Mouse (Mus musculus): Measurements from ENCODE around the gene Gm5965. TPM values are rescaled to one million over a fixed set of nuclear protein-coding genes. Genes with fewer than 3 reads are reported as not detected.
"Not testable (repeated sequence)": the region's sequence is repeated elsewhere in the genome, so short reads cannot be mapped to it uniquely, and the experiment has no call there.

Gene Gm5965
- total RNA-seq (2017), result not detected in 3 replicates

DNA sequence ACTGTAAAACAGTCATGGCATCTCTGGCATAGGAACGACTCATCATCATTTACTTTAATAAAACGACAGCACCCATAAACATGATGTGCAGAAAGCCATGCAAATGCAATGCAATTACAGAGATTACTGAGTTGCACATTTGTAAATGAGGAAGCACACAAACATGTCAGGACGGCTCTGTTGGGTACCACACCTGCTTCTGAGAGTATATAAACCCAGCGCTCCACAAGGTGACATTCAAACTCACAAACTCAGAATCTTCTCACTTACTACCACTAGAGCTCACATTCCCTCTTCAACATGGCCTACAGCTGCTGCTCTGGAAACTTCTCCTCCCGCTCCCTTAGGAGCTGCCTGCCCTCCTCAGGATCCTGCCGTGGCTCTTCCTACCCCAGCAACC lies at the start of gene Gm5965:
Gene Gm5965 (plus strand): TSS at position 301 of the 400 bp plus-strand sequence.
- ATAC-seq (replicated peaks; ENCODE audit: insufficient number of reproducible peaks, low FRiP score, low TSS enrichment, poor library complexity, severe bottlenecking), result no peak

DNA sequence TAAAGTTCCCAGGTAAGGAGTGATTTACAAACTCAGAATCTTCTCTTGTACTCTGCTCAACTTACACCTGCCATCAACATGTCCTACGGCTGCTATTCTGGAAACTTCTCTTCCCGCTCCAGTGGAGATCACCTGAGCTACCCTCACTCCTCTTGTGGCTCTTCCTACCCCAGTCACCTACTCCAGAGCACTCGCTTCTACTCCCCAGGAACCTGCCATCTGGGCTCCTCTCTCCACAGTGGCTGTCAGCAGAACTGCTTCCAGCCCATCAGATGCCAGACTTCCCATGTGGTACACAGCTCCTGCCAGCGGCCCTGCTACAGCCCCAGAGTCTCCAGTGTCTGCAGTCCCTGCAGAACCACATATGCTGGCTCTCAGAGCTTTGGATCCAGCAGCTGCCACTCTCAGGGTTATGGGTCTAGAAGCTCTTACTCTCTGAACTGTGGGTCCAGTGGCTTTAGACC lies 48.9 kb upstream of the Gm5965 start, which contains the start of gene Krtap13-1:
Gene Krtap13-1 (plus strand): TSS at position 51 of the 464 bp plus-strand sequence.
- ATAC-seq (replicated peaks; ENCODE audit: insufficient number of reproducible peaks, low FRiP score, low TSS enrichment, poor library complexity, severe bottlenecking), result no peak

GRCm38 (mm10) chr16:88735391-88735790 lies 42.3 kb upstream of the Gm5965 start:
- no peak for ATAC-seq (replicated peaks; ENCODE audit: insufficient number of reproducible peaks, low FRiP score, low TSS enrichment, poor library complexity, severe bottlenecking)

- no peak for ATAC-seq (replicated peaks; ENCODE audit: insufficient number of reproducible peaks, low FRiP score, low TSS enrichment, poor library complexity, severe bottlenecking)
Measured at GRCm38 (mm10) chr16:88744750-88745340, 32.9 kb upstream of the Gm5965 start.

DNA sequence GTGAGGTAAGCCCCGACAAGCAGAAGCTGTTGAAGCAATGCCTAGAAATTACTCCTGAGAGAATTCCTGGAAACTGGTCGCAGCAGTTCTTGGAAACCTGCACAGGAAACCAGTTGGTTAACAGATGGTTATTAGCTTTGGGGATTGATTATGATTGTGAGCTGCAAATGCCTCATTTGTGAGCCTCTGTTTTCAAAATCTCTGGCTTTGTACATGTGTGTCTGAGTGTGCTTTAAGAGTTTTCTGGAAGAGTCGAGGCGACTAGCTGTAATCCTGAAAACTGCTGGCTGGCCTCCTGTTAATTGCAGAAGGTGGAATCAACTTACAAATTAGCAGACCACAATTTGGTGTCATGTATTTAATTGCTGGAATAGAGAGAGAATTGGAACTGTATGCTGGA lies 29.8 kb upstream of the Gm5965 start:
- ATAC-seq (replicated peaks; ENCODE audit: insufficient number of reproducible peaks, low FRiP score, low TSS enrichment, poor library complexity, severe bottlenecking), result no peak

DNA sequence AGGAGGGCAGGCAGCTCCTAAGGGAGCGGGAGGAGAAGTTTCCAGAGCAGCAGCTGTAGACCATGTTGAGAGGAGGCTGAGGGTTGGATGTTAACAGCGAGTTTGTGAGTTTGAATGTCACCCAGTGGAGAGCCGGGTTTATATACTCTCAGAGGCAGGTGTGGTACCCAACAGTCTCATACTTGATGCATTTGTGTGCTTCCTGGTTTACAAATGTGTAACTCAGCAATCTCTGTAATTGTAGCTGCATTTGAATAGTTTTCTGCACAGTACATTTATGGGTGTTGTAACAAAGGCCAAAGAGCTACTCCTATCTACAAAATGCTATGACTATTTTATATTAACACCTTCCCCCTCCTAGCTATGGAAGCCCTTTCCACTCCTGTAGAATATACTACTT lies 26.2 kb upstream of the Gm5965 start, which contains the start of gene Krtap13:
Gene Krtap13 (minus strand): TSS at position 101 of the 400 bp plus-strand sequence.
- not testable (repeated sequence) for ATAC-seq (replicated peaks; ENCODE audit: insufficient number of reproducible peaks, low FRiP score, low TSS enrichment, poor library complexity, severe bottlenecking)

- ATAC-seq (replicated peaks; ENCODE audit: insufficient number of reproducible peaks, low FRiP score, low TSS enrichment, poor library complexity, severe bottlenecking), result not testable (repeated sequence)
Measured at GRCm38 (mm10) chr16:88758547-88758946, 19.1 kb upstream of the Gm5965 start, which contains the start of gene 2310034C09Rik. Gene 2310034C09Rik (plus strand): TSS chr16:88758847.

GRCm38 (mm10) chr16:88774106-88774505 lies 3.6 kb upstream of the Gm5965 start, which contains the start of gene 2310057N15Rik:
Gene 2310057N15Rik (minus strand): TSS chr16:88774206.
- no peak for ATAC-seq (replicated peaks; ENCODE audit: insufficient number of reproducible peaks, low FRiP score, low TSS enrichment, poor library complexity, severe bottlenecking)

GRCm38 (mm10) chr16:88786786-88787185 lies 9.1 kb downstream of the Gm5965 start:
- ATAC-seq (replicated peaks; ENCODE audit: insufficient number of reproducible peaks, low FRiP score, low TSS enrichment, poor library complexity, severe bottlenecking), result peak; percentile 31; the same call in 1 of the 2 replicates

DNA sequence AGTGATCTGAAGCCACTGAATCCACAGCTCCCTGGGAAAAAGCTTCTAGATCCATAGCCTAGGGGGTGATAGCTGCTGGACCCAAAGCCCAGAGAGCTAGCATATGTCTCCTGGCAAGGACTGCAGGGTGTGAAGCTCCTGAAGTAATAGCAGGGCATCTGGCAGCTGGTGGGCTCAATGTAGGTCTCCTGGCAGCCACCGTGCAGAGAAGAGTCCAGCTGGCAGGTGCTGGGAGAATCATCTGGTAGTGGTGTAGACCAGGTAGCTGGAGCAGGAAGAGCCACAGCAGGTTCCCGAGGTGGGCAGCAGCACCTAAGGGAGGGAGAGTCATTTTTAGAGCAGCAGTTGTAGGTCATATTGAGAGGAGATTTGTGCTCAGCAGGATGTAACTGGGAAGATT lies 34.1 kb downstream of the Gm5965 start, which contains the start of gene Gm20741:
Gene Gm20741 (minus strand): TSS at position 394 of the 400 bp plus-strand sequence.
- ATAC-seq (replicated peaks; ENCODE audit: insufficient number of reproducible peaks, low FRiP score, low TSS enrichment, poor library complexity, severe bottlenecking), result no peak

DNA sequence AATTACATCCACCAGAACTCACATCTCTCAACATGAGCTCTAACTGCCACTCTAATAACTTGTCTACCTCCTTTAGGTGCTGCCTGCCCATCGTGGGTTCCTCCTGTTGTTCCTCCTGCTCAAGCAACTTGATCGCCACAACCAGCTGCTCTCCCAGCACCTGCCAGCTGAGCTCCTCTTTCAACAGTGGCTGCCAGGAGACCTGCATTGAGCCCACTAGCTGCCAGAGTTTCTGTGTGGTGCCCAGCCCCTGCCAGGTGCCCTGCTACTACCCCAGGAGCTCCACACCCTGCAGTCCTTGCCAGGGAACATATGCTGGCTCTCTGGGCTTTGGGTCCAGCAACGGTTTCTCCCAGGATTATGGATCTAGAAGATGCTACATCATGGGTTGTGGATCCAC lies 42.4 kb downstream of the Gm5965 start, which contains the start of gene Krtap15:
Gene Krtap15 (plus strand): TSS at position 150 of the 400 bp plus-strand sequence.
- ATAC-seq (replicated peaks; ENCODE audit: insufficient number of reproducible peaks, low FRiP score, low TSS enrichment, poor library complexity, severe bottlenecking), result no peak

GRCm38 (mm10) chr16:88823736-88824135 lies 46.0 kb downstream of the Gm5965 start:
- no peak for ATAC-seq (replicated peaks; ENCODE audit: insufficient number of reproducible peaks, low FRiP score, low TSS enrichment, poor library complexity, severe bottlenecking)

- ATAC-seq (replicated peaks; ENCODE audit: insufficient number of reproducible peaks, low FRiP score, low TSS enrichment, poor library complexity, severe bottlenecking), result no peak
Measured at GRCm38 (mm10) chr16:88826095-88826652, 48.5 kb downstream of the Gm5965 start, which contains the start of gene Krtap14. Gene Krtap14 (minus strand): TSS chr16:88826145.

- ATAC-seq (replicated peaks; ENCODE audit: insufficient number of reproducible peaks, low FRiP score, low TSS enrichment, poor library complexity, severe bottlenecking), result no peak
Measured at GRCm38 (mm10) chr16:88826978-88827377, 49.3 kb downstream of the Gm5965 start.

Other genes starting within 250 kb of the Gm5965 start
- not detected in 3 replicates for gene Cldn8, start 214.7 kb upstream of the Gm5965 start, total RNA-seq (2017)
- gene Krtap24-1, start 165.6 kb upstream of the Gm5965 start, total RNA-seq (2017), result not detected in 3 replicates
- gene 2310079G19Rik, start 150.2 kb upstream of the Gm5965 start, total RNA-seq (2017), result not detected in 3 replicates
- gene Krtap26-1, start 130.1 kb upstream of the Gm5965 start, total RNA-seq (2017), result not detected in 3 replicates
- not detected in 3 replicates for gene Krtap27-1, start 106.2 kb upstream of the Gm5965 start, total RNA-seq (2017)
- gene 2310061N02Rik, start 69.9 kb upstream of the Gm5965 start, total RNA-seq (2017), result not detected in 3 replicates
- gene Krtap13-1, start 49.0 kb upstream of the Gm5965 start, total RNA-seq (2017), result not detected in 3 replicates
- gene Krtap13, start 26.3 kb upstream of the Gm5965 start, total RNA-seq (2017), result not detected in 3 replicates
- not detected in 3 replicates for gene 2310034C09Rik, start 19.0 kb upstream of the Gm5965 start, total RNA-seq (2017)
- gene 2310057N15Rik, start 3.7 kb upstream of the Gm5965 start, total RNA-seq (2017), result not detected in 3 replicates
- gene Gm20741, start 34.3 kb downstream of the Gm5965 start, total RNA-seq (2017), result not detected in 3 replicates
- not detected in 3 replicates for gene Krtap15, start 42.3 kb downstream of the Gm5965 start, total RNA-seq (2017)
- not detected in 3 replicates for gene Krtap14, start 48.2 kb downstream of the Gm5965 start, total RNA-seq (2017)
- not detected in 3 replicates for gene Krtap19-1, start 91.5 kb downstream of the Gm5965 start, total RNA-seq (2017)
- gene Krtap19-2, start 96.4 kb downstream of the Gm5965 start, total RNA-seq (2017), result not detected in 3 replicates
- not detected in 3 replicates for gene Krtap19-3, start 100.1 kb downstream of the Gm5965 start, total RNA-seq (2017)
- not detected in 3 replicates for gene Krtap19-4, start 107.2 kb downstream of the Gm5965 start, total RNA-seq (2017)
- gene Krtap19-5, start 118.6 kb downstream of the Gm5965 start, total RNA-seq (2017), result not detected in 3 replicates
- gene Krtap19-9b, start 154.4 kb downstream of the Gm5965 start, total RNA-seq (2017), result not detected in 3 replicates
- not detected in 3 replicates for gene Krtap16-3, start 185.0 kb downstream of the Gm5965 start, total RNA-seq (2017)
- not detected in 3 replicates for gene Krtap22-2, start 232.9 kb downstream of the Gm5965 start, total RNA-seq (2017)
- gene Gm10229, start 237.4 kb downstream of the Gm5965 start, total RNA-seq (2017), result not detected in 3 replicates